Mouse (Mus musculus) erythroblast, adult 5-6 weeks (primary cell): ENCODE results near the gene Map4k4. TPM values are rescaled to one million over a fixed set of nuclear protein-coding genes. Genes with fewer than 3 reads are reported as not detected.

Experiments used
- ATAC-seq: replicated peaks from 2 replicates; pipeline ENCODE4 v1.8.0; 2016; ENCODE audit warnings: moderate number of reproducible peaks, mild to moderate bottlenecking, moderate TSS enrichment, inconsistent platforms; ENCODE audit not compliant: poor library complexity, low FRiP score, severe bottlenecking
- total RNA-seq, 2 experiments: library from RNA; stranded (forward) in 1 of 2; stranded (reverse) in 1 of 2; fragments of 150-400 nt in 1 of 2; fragments of 200-764, 138-1000 nt in 1 of 2; gene quantifications; 2 replicates each; pipeline versions ENCODE4 v1.2.3 to v1.2.4; 2015 to 2017; ENCODE audit warnings: low replicate concordance in 2 of 2

The Map4k4 gene
- total RNA-seq, 2 experiments from 2014 or later, result 15.2 to 19.3 TPM

DNA sequence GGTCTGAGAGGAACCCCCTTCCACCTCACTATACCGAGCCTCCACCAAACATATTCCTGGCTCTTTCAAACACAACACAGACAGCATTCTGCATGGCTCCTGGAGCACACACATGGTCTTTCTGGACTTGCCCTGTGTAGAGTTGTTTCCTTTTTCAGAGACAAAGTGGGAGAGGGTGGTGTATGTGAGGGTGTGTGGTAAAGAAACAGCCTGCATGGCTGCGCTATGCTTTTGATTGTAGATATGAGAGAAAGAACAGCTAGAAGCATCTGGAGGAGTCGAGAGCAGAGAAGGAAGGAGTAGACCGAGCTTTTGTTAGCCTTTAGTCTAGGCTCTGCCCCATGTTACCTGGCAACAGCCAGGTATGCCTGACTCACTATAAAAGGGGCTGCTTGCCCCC lies 162.7 kb downstream of the Map4k4 start:
- ATAC-seq, result no peak

DNA sequence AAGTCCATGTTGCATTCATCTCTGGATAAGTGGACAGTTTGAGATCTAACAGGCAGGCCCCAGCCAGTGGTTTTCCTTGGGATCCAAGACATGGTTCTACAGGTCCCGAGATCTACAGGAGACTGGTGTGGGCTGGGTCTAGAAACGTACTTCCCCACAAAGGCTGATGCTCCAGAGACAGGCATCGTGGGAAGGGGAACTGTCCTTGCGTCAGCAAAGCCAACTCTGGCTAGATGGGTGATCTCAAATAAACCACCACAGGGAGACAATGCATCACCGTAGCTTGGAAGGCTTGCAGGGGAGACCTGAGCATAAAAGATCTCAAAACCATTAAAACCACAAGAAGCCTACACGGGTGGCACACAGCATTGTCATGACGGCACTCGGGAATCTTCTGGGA lies 163.8 kb downstream of the Map4k4 start:
- ATAC-seq, result no peak

DNA sequence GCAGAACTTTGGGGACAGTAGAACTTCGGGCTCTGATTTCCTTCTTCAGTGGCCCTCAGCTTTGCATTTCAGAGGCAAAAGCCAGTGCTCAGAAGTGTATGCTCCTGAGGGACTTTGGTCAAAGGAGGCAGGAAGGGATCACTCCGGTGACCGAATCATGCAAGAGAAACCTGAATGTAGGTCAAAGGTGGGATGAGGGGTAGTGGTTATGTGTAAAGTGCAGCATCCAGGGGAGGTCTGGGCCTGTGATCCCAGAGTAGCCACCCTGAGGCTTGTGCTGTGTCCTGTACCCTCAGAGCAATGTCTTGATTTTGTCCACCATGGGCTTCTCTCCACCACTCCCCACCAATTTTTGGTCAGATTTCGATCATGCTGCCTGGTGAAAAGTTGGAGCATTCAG lies 171.8 kb downstream of the Map4k4 start:
- no peak for ATAC-seq

DNA sequence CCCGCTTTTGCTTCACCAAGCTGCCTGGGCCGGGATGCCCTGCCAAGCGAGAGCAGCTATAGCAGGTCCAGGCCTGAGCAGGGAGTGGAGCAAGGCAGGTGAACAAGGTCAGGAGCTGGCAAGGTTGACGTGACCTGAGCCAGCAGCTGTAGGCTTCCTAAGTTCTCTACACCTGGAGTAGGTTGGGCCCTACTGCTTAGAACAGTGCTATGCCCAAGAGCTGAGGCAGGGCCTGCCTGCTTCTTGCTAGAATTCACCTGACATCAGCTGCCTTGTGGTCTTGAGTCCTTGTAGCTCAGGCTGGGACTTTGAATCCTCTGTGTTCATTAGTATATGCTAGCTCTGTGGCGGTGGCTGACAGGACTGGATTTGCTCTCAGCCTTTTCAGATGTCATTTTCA lies 173.1 kb downstream of the Map4k4 start, which contains the start of gene Il1r2:
TSS of gene Il1r2 (plus strand) at position 301 of the 400 bp plus-strand sequence.
- no peak for ATAC-seq

Other genes starting within 250 kb of the Map4k4 start
- not detected in 2 replicates for gene Creg2, start 249.4 kb upstream of the Map4k4 start, total RNA-seq (2015; ENCODE audit: low replicate concordance)
- gene Creg2, start 249.4 kb upstream of the Map4k4 start, total RNA-seq (2017; ENCODE audit: low replicate concordance), result under 0.01 TPM in 1 of 2 replicates, not detected in the other
- gene Rfx8, start 179.9 kb upstream of the Map4k4 start, total RNA-seq (2015; ENCODE audit: low replicate concordance), result not detected in 2 replicates
- gene Rfx8, start 179.9 kb upstream of the Map4k4 start, total RNA-seq (2017; ENCODE audit: low replicate concordance), result not detected in 2 replicates
- not detected in 2 replicates for gene Gm3646, start 95.6 kb upstream of the Map4k4 start, total RNA-seq (2015; ENCODE audit: low replicate concordance)
- gene Gm3646, start 95.6 kb upstream of the Map4k4 start, total RNA-seq (2017; ENCODE audit: low replicate concordance), result not detected in 2 replicates
- 4.2 and 11.5 TPM in 2 replicates for gene Il1r2, start 173.2 kb downstream of the Map4k4 start, total RNA-seq (2015; ENCODE audit: low replicate concordance)
- 6.6 and 7.9 TPM in 2 replicates for gene Il1r2, start 173.2 kb downstream of the Map4k4 start, total RNA-seq (2017; ENCODE audit: low replicate concordance)